Mouse (Mus musculus): ENCODE results near the gene Zp3. TPM values are rescaled to one million over a fixed set of nuclear protein-coding genes. Genes with fewer than 3 reads are reported as not detected.

The Zp3 gene
- polyA plus RNA-seq, 1 experiment, result 0.11 TPM

- Histone ChIP-seq H3K36me3 (ENCODE audit: control insufficient read depth, insufficient read depth) (no peaks in the 10 kb centered on the region), H3K79me2 (ENCODE audit: control insufficient read depth, insufficient read depth) (no peaks in the 10 kb centered on the region), H3K4me2 (ENCODE audit: low read depth) (no peak overlapping the region), H3K27me3 (ENCODE audit: control insufficient read depth, insufficient read depth, insufficient read length) (no peaks in the 10 kb centered on the region), H3ac (ENCODE audit: control insufficient read depth, insufficient read length) (no peak overlapping the region), H3K4me3 (no peak overlapping the region)
- TF ChIP-seq E2F4 (IDR thresholded peaks at IDR 0.05; ENCODE audit: insufficient read depth) (no peak), MYOG (IDR thresholded peaks at IDR 0.05; ENCODE audit: control insufficient read depth in 1 of 3, insufficient read depth in 1 of 3, insufficient read length in 2 of 3, low read depth in 2 of 3) (no peak), USF1 (IDR thresholded peaks at IDR 0.05; ENCODE audit: low read depth) (no peak), REST (IDR thresholded peaks at IDR 0.05; ENCODE audit: insufficient read depth, insufficient read length) (no peak), TCF12 (IDR thresholded peaks at IDR 0.05; ENCODE audit: insufficient read depth, poor library complexity, severe bottlenecking) (no peak), TCF3 (IDR thresholded peaks at IDR 0.05; ENCODE audit: insufficient read length, low read depth) (no peak), CEBPB (IDR thresholded peaks at IDR 0.05; ENCODE audit: insufficient read depth, poor library complexity, severe bottlenecking) (no peak), SRF (IDR thresholded peaks at IDR 0.05; ENCODE audit: control insufficient read depth, insufficient read length, low read depth) (no peak), POLR2A (IDR thresholded peaks at IDR 0.05; ENCODE audit: insufficient read length, low read depth) (no peak), MYOD1 (IDR thresholded peaks at IDR 0.05; ENCODE audit: control insufficient read depth in 1 of 3, insufficient read length in 2 of 3, low read depth in 2 of 3) (no peak), POLR2AphosphoS2 (IDR thresholded peaks at IDR 0.05; ENCODE audit: insufficient read length, low read depth) (no peak), MAX (IDR thresholded peaks at IDR 0.05; ENCODE audit: low read depth) (no peak)
Measured at GRCm38 (mm10) chr5:135975893-135976668, 3.8 kb upstream of the Zp3 start.

DNA sequence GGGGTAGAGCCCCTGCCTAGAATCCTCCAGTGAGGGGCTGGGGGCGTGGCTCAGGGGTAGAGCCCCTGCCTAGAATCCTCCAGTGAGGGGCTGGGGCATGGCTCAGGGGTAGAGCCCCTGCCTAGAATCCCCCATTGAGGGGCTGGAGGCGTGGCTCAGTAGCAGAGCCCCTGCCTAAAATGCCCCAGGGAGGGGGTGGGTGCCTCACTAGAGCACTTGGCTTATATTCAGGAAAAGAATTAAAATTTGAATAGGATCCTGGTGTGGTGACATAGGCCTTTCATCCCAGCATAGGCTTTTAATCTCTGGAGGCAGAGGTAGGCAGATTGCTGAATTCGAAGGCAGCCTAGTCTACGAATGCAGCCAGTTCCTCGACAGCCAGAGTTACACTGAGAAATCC lies 518 bp upstream of the Zp3 start:
- no peak for TF ChIP-seq SRF (IDR thresholded peaks at IDR 0.05; ENCODE audit: control insufficient read depth, insufficient read length, low read depth)
- TF ChIP-seq TCF12 (IDR thresholded peaks at IDR 0.05; ENCODE audit: insufficient read depth, poor library complexity, severe bottlenecking), result no peak
- Histone ChIP-seq H3K79me2 (ENCODE audit: control insufficient read depth, insufficient read depth) (no peaks in the 10 kb centered on the region), H3K4me3 (no peak overlapping the region), H3K27me3 (ENCODE audit: control insufficient read depth, insufficient read depth, insufficient read length) (no peaks in the 10 kb centered on the region), H3K36me3 (ENCODE audit: control insufficient read depth, insufficient read depth) (no peaks in the 10 kb centered on the region), H3ac (ENCODE audit: control insufficient read depth, insufficient read length) (no peak overlapping the region), H3K4me2 (ENCODE audit: low read depth) (no peak overlapping the region)

DNA sequence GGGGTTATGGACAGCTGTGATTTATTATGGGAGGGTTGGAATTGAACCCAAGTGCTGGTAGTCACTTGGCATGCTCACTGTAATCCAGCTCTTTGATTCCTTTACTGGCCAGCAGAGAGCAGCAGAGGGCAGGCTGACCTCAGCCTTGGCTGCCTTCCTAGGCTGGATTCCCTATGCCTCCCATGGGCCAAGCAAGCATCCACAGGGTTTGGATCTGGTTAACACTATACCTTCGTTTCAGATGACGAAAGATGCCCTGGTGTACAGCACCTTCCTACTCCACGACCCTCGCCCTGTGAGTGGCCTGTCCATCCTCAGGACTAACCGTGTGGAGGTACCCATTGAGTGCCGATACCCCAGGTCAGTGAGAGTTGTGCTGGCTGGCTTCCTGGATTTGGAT lies 2.5 kb downstream of the Zp3 start:
- H3K4me3 ChIP-seq, result no peak overlapping the region
- H3K4me2 ChIP-seq (ENCODE audit: low read depth), result no peak overlapping the region
- H3K36me3 ChIP-seq (ENCODE audit: control insufficient read depth, insufficient read depth), result no peaks in the 10 kb centered on the region
- H3K79me2 ChIP-seq (ENCODE audit: control insufficient read depth, insufficient read depth), result no peaks in the 10 kb centered on the region
- no peak overlapping the region for H3ac ChIP-seq (ENCODE audit: control insufficient read depth, insufficient read length)
- H3K27me3 ChIP-seq (ENCODE audit: control insufficient read depth, insufficient read depth, insufficient read length), result no peaks in the 10 kb centered on the region
- TF ChIP-seq USF1 (IDR thresholded peaks at IDR 0.05; ENCODE audit: low read depth) (no peak), POLR2A (IDR thresholded peaks at IDR 0.05; ENCODE audit: insufficient read length, low read depth) (no peak), TCF12 (IDR thresholded peaks at IDR 0.05; ENCODE audit: insufficient read depth, poor library complexity, severe bottlenecking) (no peak), TCF3 (IDR thresholded peaks at IDR 0.05; ENCODE audit: insufficient read length, low read depth) (no peak), REST (IDR thresholded peaks at IDR 0.05; ENCODE audit: insufficient read depth, insufficient read length) (no peak), MYOG (IDR thresholded peaks at IDR 0.05; ENCODE audit: control insufficient read depth in 1 of 3, insufficient read depth in 1 of 3, insufficient read length in 2 of 3, low read depth in 2 of 3) (no peak)

- no peaks in the 10 kb centered on the region for H3K79me2 ChIP-seq (ENCODE audit: control insufficient read depth, insufficient read depth)
- no peak overlapping the region for H3K4me2 ChIP-seq (ENCODE audit: low read depth)
- H3K36me3 ChIP-seq (ENCODE audit: control insufficient read depth, insufficient read depth), result no peaks in the 10 kb centered on the region
- TF ChIP-seq POLR2A (IDR thresholded peaks at IDR 0.05; ENCODE audit: insufficient read length, low read depth) (no peak), USF1 (IDR thresholded peaks at IDR 0.05; ENCODE audit: low read depth) (no peak), MYOG (IDR thresholded peaks at IDR 0.05; ENCODE audit: control insufficient read depth in 1 of 3, insufficient read depth in 1 of 3, insufficient read length in 2 of 3, low read depth in 2 of 3) (no peak), TCF3 (IDR thresholded peaks at IDR 0.05; ENCODE audit: insufficient read length, low read depth) (no peak)
- no peak overlapping the region for H3K4me3 ChIP-seq
- H3K27me3 ChIP-seq (ENCODE audit: control insufficient read depth, insufficient read depth, insufficient read length), result no peaks in the 10 kb centered on the region
- H3ac ChIP-seq (ENCODE audit: control insufficient read depth, insufficient read length), result no peak overlapping the region
Measured at GRCm38 (mm10) chr5:135984546-135985044, 4.7 kb downstream of the Zp3 start.

DNA sequence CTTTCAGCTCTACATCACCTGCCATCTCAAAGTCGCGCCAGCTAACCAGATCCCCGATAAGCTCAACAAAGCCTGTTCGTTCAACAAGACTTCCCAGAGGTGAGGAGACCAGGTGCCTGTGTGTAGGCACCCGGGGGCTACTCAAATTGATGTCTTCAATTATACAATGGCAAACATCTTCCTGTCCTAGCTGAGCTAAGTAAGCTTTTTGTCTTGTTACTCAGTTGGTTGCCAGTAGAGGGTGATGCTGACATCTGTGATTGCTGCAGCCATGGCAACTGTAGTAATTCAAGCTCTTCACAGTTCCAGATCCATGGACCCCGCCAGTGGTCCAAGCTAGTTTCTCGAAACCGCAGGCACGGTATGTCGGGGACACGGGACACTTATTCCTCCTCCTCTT lies 7.3 kb downstream of the Zp3 start:
- H3K36me3 ChIP-seq (ENCODE audit: control insufficient read depth, insufficient read depth), result no peaks in the 10 kb centered on the region
- no peak overlapping the region for H3ac ChIP-seq (ENCODE audit: control insufficient read depth, insufficient read length)
- H3K79me2 ChIP-seq (ENCODE audit: control insufficient read depth, insufficient read depth), result no peaks in the 10 kb centered on the region
- H3K4me3 ChIP-seq, result no peak overlapping the region
- H3K27me3 ChIP-seq (ENCODE audit: control insufficient read depth, insufficient read depth, insufficient read length), result no peaks in the 10 kb centered on the region
- TF ChIP-seq CEBPB (IDR thresholded peaks at IDR 0.05; ENCODE audit: insufficient read depth, poor library complexity, severe bottlenecking), result no peak
- no peak for TF ChIP-seq TCF3 (IDR thresholded peaks at IDR 0.05; ENCODE audit: insufficient read length, low read depth)
- TF ChIP-seq MAX (IDR thresholded peaks at IDR 0.05; ENCODE audit: low read depth), result no peak
- TF ChIP-seq TCF12 (IDR thresholded peaks at IDR 0.05; ENCODE audit: insufficient read depth, poor library complexity, severe bottlenecking), result no peak
- no peak for TF ChIP-seq POLR2A (IDR thresholded peaks at IDR 0.05; ENCODE audit: insufficient read length, low read depth)
- no peak for TF ChIP-seq E2F4 (IDR thresholded peaks at IDR 0.05; ENCODE audit: insufficient read depth)
- no peak for TF ChIP-seq SRF (IDR thresholded peaks at IDR 0.05; ENCODE audit: control insufficient read depth, insufficient read length, low read depth)
- no peak for TF ChIP-seq REST (IDR thresholded peaks at IDR 0.05; ENCODE audit: insufficient read depth, insufficient read length)
- TF ChIP-seq POLR2AphosphoS2 (IDR thresholded peaks at IDR 0.05; ENCODE audit: insufficient read length, low read depth), result no peak
- no peak for TF ChIP-seq MYOD1 (IDR thresholded peaks at IDR 0.05; ENCODE audit: control insufficient read depth in 1 of 3, insufficient read length in 2 of 3, low read depth in 2 of 3)
- no peak overlapping the region for H3K4me2 ChIP-seq (ENCODE audit: low read depth)
